Mouse (Mus musculus) erythroblast, embryonic 14.5 days (primary cell): Measurements from ENCODE around the gene Ksr1.

ENCODE experiments used
- GATA1 ChIP-seq: IDR thresholded peaks from 2 replicates; pipeline ENCODE4 v1.6.1; 2012; ENCODE audit warnings: low read length, inconsistent platforms, mixed read lengths
- TAL1 ChIP-seq: IDR thresholded peaks from 3 replicates; pipeline ENCODE4 v1.6.1; 2012; ENCODE audit warnings: low read length, inconsistent platforms, mixed read lengths

DNA sequence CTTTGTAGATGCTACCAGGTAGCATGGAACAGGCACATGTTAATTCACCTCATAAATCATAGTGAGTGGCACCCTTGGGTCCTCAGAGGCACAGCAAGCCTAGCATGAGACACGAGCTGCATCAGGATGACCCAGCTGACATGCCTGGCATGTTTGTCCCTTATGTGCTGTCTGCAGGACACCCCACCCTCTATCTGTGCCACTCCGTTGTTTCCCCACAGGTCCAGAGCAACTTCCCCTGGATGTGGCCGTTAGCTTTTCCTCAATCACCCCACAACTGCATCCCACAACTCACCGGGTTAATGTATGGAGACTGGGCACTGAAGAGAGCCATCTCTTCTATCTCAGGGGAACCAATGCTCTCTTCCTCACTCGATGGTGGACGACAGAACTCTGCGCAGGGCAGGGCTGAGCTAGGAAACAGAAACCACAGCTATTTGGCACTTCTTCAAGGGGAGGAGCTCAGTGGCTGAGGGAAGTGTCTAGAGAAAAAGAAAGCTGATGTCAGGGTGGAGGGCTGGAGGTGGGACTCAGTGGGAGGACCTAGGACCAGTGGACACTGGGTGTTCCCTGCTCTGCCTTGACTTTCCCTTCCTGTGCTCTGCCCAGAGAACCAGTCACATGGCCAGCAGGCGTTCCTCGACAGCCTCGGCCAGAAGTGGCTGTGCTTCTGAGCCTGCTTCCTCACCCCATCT lies 161.6 kb downstream of the Ksr1 start, which contains the start of gene Lgals9:
- TF ChIP-seq GATA1 (no peak), TAL1 (no peak)
